Mouse (Mus musculus) heart, embryonic 13.5 days (tissue): ENCODE results near the gene Nup210. TPM values are rescaled to one million over a fixed set of nuclear protein-coding genes. Genes with fewer than 3 reads are reported as not detected.

ENCODE experiments used
- ATAC-seq: fragments of 200-750 bp; cut with Nextera tagmentation; 2 replicates; pipeline ENCODE4 v1.8.0; 2017; ENCODE audit warnings: moderate TSS enrichment; ENCODE audit not compliant: insufficient number of reproducible peaks, low FRiP score, low TSS enrichment; ENCODE audit errors: extremely low read depth
- H3K27ac ChIP-seq: fragments of 300-500 bp; sonication (generic); replicated peaks from 2 replicates; pipeline ENCODE4 v1.5.1; 2015; ENCODE audit warnings: moderate library complexity, mild to moderate bottlenecking, inconsistent platforms
- H3K27me3 ChIP-seq: fragments of 300-500 bp; sonication (generic); replicated peaks from 2 replicates; pipeline ENCODE4 v1.6.1; 2015; ENCODE audit warnings: mild to moderate bottlenecking, inconsistent platforms
- H3K36me3 ChIP-seq: fragments of 300-500 bp; sonication (generic); 2 replicates; pipeline ENCODE4 v1.6.1; 2015; ENCODE audit warnings: mild to moderate bottlenecking, inconsistent platforms
- H3K4me1 ChIP-seq: fragments of 300-500 bp; sonication (generic); 2 replicates; pipeline ENCODE4 v1.6.1; 2015; ENCODE audit warnings: inconsistent platforms
- H3K4me2 ChIP-seq: fragments of 300-500 bp; sonication (generic); 2 replicates; pipeline ENCODE4 v1.6.1; 2015; ENCODE audit warnings: inconsistent platforms, mild to moderate bottlenecking, moderate library complexity
- H3K4me3 ChIP-seq: fragments of 300-500 bp; sonication (generic); 2 replicates; pipeline ENCODE4 v1.5.1; 2015; ENCODE audit warnings: moderate library complexity, mild to moderate bottlenecking, inconsistent platforms
- H3K9ac ChIP-seq: fragments of 300-500 bp; sonication (generic); 2 replicates; pipeline ENCODE4 v1.6.1; 2015; ENCODE audit warnings: inconsistent platforms, mild to moderate bottlenecking, moderate library complexity
- H3K9me3 ChIP-seq: fragments of 300-500 bp; sonication (generic); 2 replicates; pipeline ENCODE4 v1.6.1; 2016; ENCODE audit warnings: inconsistent platforms
- WGBS: fragments of 180-500 bp; shearing (Covaris S2); methylation state at CpG from one replicate; pipeline ENCODE4 v1.1.7; 2015; ENCODE audit warnings: mixed read lengths; 5-methylcytosine and 5-hydroxymethylcytosine counted together
- polyA plus RNA-seq: library from polyadenylated mRNA; unstranded; fragments of >200 nt; fragmentation: Nextera tagmentation; extraction: Ambion mirVana; gene quantifications from 2 replicates; pipeline ENCODE4 v1.2.1, GENCODE M21; 2015

Gene Nup210
- polyA plus RNA-seq, 1 experiment from 2014 or later, result 7.6 TPM

DNA sequence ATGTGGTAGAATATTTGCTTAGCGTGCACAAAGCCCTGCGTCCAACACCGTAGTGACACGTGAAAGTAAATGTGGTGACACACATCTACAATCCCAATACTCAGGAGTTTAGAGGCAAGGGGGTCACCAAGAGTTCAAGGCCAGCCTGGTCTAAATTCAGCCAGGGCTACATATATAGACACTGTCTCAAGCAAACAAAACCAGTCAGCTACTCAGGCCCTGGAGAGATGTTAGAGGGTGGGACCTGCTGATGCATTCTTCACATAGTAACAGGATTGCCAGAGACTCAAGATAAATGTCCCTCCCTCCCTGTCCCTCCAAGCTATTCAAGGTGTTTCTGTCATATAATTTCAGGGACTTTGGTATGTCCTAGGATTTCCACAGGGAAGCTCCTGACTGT, 117.5 kb downstream of the Nup210 start:
- WGBS, result 56% methylated on average over 4 of the region's 4 CpGs
- Histone ChIP-seq H3K4me1 (peaks cover 51% of the 10 kb centered on the region), H3K36me3 (no peaks in the 10 kb centered on the region), H3K27ac (no peak overlapping the region), H3K4me3 (no peak overlapping the region), H3K9me3 (no peaks in the 10 kb centered on the region), H3K4me2 (no peak overlapping the region), H3K9ac (no peak overlapping the region), H3K27me3 (no peaks in the 10 kb centered on the region)
- ATAC-seq, result no peak

DNA sequence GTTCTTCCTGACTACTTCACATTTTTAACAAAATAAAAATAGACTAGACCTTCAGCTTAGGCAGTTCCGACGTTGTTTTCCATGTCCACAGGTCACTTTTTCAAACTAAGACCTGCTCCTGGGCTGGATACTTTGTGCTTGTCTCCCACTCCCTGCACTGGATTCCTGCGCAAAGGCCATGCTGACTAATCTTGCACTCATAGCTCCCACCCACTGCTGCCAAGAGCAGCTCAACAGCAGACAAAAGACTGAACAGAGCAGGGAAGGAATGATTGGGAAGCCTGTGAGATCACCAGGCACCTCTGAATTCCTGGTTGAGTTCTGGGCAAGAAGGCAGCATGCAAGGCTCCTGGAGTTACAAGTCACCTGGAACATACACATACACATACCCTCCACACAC, 119.6 kb downstream of the Nup210 start:
- 77% methylated on average over 3 of the region's 3 CpGs for WGBS
- Histone ChIP-seq H3K27ac (no peak overlapping the region), H3K4me3 (no peak overlapping the region), H3K27me3 (no peaks in the 10 kb centered on the region), H3K4me1 (peaks cover 41% of the 10 kb centered on the region), H3K9me3 (no peaks in the 10 kb centered on the region), H3K4me2 (no peak overlapping the region), H3K9ac (no peak overlapping the region), H3K36me3 (no peaks in the 10 kb centered on the region)
- ATAC-seq, result no peak

DNA sequence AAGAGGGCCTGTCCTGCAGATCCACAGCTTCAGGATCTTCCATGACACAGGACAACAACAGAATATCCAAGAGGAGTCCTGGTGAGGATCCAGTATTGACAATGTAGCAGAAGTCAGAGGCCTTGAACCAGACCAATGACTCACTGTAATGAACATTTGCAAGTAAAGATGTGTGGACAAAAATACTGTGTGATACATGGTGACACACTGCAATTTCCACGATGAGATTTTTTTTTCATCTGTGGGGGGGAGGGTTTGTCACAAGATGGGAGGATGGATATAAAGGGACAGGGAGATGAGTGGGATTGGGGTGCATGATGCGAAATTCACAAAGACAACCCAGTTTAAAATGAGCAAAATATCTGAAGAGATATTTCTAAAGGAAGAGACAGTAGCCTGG, 120.4 kb downstream of the Nup210 start:
- WGBS, result 78% methylated on average over 2 of the region's 2 CpGs
- no peaks in the 10 kb centered on the region for H3K9me3 ChIP-seq
- H3K36me3 ChIP-seq, result no peaks in the 10 kb centered on the region
- H3K4me3 ChIP-seq, result no peak overlapping the region
- no peak overlapping the region for H3K9ac ChIP-seq
- H3K27me3 ChIP-seq, result no peaks in the 10 kb centered on the region
- H3K4me2 ChIP-seq, result no peak overlapping the region
- H3K4me1 ChIP-seq, result peaks cover 34% of the 10 kb centered on the region
- no peak for ATAC-seq
- no peak overlapping the region for H3K27ac ChIP-seq

DNA sequence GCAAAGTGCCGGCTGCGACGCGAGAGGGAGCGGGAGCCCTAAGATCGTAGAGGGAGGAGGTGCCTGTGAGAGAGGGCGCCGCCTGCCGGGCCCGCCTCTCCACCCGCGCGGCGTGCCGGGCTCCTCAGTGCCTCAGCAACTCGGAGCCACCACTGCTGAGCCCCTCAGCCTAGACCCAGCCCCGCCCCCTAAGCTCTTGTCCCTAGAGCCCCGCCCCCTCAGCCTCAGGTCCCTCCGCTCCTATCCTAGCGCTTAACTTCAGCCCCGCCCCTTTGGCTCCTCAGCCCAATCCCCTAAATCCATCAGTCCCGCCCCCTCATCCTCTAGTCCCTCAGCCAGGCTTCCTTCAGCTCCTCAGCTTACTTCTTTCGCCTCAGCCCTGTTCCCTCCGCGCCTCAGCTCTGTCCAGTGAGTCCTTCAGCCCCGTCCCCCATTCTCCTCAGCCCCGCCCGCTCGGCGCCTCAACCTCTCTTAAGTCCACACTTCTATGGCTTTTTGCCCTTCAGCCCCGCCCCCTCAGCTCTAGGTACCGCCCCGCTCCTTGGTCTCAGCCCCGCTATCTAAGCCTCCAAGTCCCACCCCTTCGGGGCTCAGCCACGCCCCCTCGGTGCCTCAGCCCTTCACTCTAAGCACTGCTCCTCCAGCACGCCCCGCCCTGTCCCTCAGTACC, 127.8 kb downstream of the Nup210 start, which contains the start of gene Iqsec1:
Gene Iqsec1, minus strand, starts transcription at position 38 of the 670 bp plus-strand sequence.
- Histone ChIP-seq H3K4me1 (peaks cover 40% of the 10 kb centered on the region), H3K27me3 (0 out of 2 replicates have a peak, but pooled peaks cover 6% of the 10 kb centered on the region), H3K9me3 (peaks cover 8% of the 10 kb centered on the region; the same call in 1 of the 2 replicates), H3K36me3 (no peaks in the 10 kb centered on the region), H3K4me3 (peak within 1 kb of the TSS; percentile 75), H3K27ac (peak within 1 kb of the TSS; percentile 84), H3K9ac (peak within 1 kb of the TSS; percentile 94), H3K4me2 (peak within 1 kb of the TSS; percentile 97)
- WGBS, result under 1% methylated on average over 39 of the region's 39 CpGs
- peak; percentile 90 for ATAC-seq

DNA sequence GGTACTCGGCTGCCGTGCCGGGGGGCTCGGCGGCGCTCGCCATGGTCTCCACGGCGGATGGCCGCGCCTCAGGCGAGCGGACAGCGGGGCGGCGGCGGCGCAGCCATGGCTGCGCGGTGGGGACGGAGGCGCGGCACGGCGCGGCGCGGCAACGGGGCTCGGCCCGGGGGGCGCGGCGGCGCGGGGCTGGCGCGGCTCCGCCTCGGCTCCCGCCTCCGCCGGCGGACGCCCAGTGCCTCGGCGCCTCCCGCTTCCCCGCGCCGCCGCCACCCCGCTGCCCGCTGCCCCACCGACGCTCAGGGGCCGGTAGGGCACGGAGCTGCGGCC, 128.4 kb downstream of the Nup210 start:
- Histone ChIP-seq H3K27ac (peak overlapping the region; percentile 84), H3K36me3 (no peaks in the 10 kb centered on the region), H3K9ac (peak overlapping the region; percentile 94), H3K4me1 (peaks cover 45% of the 10 kb centered on the region), H3K4me2 (peak overlapping the region; percentile 97), H3K4me3 (peak overlapping the region; percentile 75), H3K9me3 (peaks cover 8% of the 10 kb centered on the region; the same call in 1 of the 2 replicates), H3K27me3 (0 out of 2 replicates have a peak, but pooled peaks cover 6% of the 10 kb centered on the region)
- whole genome bisulfite sequencing, result 0% methylated on average over 26 of the region's 59 CpGs
- no peak for ATAC-seq

DNA sequence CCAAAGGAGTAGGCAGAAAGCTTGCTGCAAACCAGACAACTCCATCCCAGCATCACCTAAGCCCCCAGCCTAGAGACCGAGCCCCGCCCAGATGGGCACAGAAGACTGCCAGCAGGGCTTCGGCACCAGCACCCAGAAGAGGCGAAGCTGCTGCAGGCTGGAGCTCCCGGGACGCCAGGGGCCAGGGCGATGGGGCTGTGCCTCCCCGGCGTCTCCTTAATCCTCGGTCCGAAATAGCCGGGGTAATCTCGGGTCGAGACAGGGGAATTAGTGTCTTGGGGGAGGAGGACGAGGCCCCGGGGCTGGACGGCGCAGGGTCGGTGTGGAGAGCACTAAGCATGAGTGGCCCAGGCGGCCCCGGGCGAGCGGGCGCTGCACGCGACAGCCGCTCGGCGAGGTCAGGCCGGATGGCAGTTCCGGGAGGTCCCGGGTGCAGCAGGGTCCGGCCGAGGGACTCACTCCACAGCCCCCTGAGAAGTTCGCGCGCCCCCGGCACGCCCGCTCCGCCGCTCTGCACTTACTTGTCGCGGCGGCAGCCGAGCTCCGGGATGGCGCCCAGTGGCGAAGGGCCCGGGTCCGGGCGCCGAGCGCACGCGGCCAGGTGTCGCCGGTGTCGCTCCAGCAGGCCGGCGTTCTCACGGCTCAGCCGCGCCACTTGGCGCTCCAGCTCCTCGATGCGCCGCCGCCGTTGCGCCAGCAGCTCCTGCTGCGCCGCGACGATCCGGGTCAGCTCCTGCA, 128.9 kb downstream of the Nup210 start:
- Histone ChIP-seq H3K4me2 (peak overlapping the region; percentile 97), H3K27me3 (0 out of 2 replicates have a peak, but pooled peaks cover 6% of the 10 kb centered on the region), H3K27ac (peak overlapping the region; percentile 84), H3K36me3 (no peaks in the 10 kb centered on the region), H3K4me3 (peak overlapping the region; percentile 75), H3K4me1 (peaks cover 50% of the 10 kb centered on the region), H3K9ac (peak overlapping the region; percentile 94), H3K9me3 (peaks cover 8% of the 10 kb centered on the region; the same call in 1 of the 2 replicates)
- WGBS, result under 1% methylated on average over 66 of the region's 76 CpGs
- ATAC-seq, result no peak

DNA sequence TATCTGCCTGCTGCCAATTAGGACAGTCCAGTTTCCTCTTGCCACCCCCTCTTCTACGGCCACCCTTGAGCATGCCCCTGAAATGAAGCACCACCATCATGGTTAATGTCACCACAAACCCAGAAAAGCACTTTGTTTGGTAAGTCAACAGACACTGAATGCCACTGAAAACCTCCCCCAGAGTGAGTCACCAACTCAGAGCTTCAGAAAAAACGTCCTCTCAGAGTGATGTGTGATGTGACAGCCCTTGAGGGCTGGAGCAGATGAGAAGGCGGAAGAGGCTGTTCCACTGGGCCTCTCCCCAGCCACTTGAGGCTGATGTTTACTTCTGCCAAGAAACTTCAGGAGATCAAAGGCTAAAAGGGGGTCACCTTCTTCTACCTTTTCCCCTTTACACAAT, 132.5 kb downstream of the Nup210 start:
- H3K36me3 ChIP-seq, result no peaks in the 10 kb centered on the region
- H3K4me3 ChIP-seq, result no peak overlapping the region
- H3K27ac ChIP-seq, result peak overlapping the region; percentile 84
- 0 out of 2 replicates have a peak, but pooled peaks cover 6% of the 10 kb centered on the region for H3K27me3 ChIP-seq
- no peaks in the 10 kb centered on the region for H3K9me3 ChIP-seq
- no peak for ATAC-seq
- H3K9ac ChIP-seq, result peak overlapping the region; percentile 24
- H3K4me1 ChIP-seq, result peaks cover 61% of the 10 kb centered on the region
- H3K4me2 ChIP-seq, result 0 out of 2 replicates have a peak overlapping the region, but pooled peaks have one; percentile 9
- 22% methylated on average over 3 of the region's 3 CpGs for WGBS

DNA sequence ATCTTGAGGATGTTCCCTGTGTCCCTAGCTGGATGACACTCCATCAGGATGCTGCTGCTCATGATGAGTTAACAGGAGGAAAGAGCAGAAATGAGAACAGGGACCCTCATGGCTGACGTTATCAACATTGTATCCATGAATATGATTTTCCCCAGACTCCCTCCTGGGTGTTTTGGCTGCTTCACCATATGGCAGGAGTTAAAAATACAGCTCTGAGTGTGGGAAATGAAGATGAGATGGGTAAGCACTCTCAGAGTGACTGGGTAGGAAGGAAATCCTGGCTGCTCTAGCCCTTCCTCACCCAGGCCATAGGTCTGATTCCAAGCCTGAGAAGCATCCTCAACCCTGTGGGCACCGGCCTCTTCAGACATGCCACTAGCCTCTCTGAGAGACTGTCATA, 142.3 kb downstream of the Nup210 start:
- H3K9me3 ChIP-seq, result no peaks in the 10 kb centered on the region
- no peaks in the 10 kb centered on the region for H3K27me3 ChIP-seq
- H3K4me2 ChIP-seq, result no peak overlapping the region
- H3K27ac ChIP-seq, result no peak overlapping the region
- H3K36me3 ChIP-seq, result no peaks in the 10 kb centered on the region
- no peak for ATAC-seq
- peaks cover 48% of the 10 kb centered on the region for H3K4me1 ChIP-seq
- H3K9ac ChIP-seq, result no peak overlapping the region
- H3K4me3 ChIP-seq, result no peak overlapping the region
- WGBS, result 68% methylated on average over 2 of the region's 2 CpGs

DNA sequence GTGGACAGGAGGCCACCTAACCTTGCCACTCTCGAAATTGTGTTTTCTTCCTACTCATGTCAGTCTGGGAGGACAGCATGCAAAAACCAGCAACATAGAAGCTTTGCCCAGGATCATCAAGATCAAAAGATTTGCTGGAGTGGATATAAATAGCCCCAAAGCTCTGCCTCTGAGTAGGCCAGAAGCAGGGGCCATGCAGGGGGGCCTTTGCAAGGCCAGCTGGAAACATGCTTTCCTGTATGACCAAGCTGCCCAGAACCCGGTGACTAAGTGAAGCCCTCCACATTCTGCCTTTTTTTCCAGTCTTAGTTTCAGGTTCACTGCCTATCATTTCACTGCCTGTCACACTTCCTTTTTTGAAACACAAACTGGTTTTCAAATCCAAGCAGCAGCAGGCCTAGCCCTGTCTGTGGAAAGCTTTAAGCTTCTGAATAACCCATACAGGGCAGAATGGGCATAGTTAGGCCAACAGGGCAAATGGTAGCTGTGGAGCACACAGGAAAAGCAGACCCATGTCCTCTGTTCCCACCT, 147.2 kb downstream of the Nup210 start:
- H3K4me1 ChIP-seq, result peaks cover 49% of the 10 kb centered on the region
- WGBS, result 16% methylated on average over 2 of the region's 2 CpGs
- no peak for ATAC-seq
- H3K9me3 ChIP-seq, result no peaks in the 10 kb centered on the region
- H3K36me3 ChIP-seq, result no peaks in the 10 kb centered on the region
- H3K4me3 ChIP-seq, result no peak overlapping the region
- H3K27me3 ChIP-seq, result no peaks in the 10 kb centered on the region
- H3K27ac ChIP-seq, result peak overlapping the region; percentile 83
- H3K9ac ChIP-seq, result peak overlapping the region; percentile 60; the same call in 1 of the 2 replicates
- H3K4me2 ChIP-seq, result peak overlapping the region; percentile 33
